Mouse (Mus musculus): Measurements from ENCODE around the gene Chmp1a. TPM values are rescaled to one million over a fixed set of nuclear protein-coding genes. Genes with fewer than 3 reads are reported as not detected.
"Not testable (repeated sequence)": the region's sequence is repeated elsewhere in the genome, so short reads cannot be mapped to it uniquely, and the experiment has no call there.

Gene Chmp1a
- total and polyA plus RNA-seq, 2 experiments from 2014 or later: 94.3 to 131 TPM

DNA sequence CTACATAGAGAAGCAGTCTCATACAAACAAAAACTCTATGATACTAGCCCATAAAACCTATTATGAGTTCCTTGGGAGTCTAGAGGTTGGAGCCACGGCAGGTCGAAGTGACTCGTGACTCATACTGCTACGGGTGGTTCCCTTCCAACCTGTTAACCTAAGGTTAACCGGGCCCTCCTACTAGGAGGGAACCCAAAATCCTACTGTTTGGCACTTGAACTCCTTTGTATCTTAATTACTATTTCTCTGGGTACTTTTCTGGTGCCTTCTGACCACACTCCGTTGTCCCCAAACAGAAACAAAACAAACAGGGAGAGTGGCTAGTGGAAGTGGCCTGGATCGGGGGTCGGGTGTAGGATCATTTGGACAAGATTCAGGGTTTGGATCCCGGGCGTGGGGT is 687 bp downstream of the Chmp1a start:
- H3K4me2 ChIP-seq (ENCODE audit: low read depth, low read length): peak overlapping the region; percentile 84
- 29% methylated on average over 10 of the region's 10 CpGs for WGBS
- TF ChIP-seq EP300 (IDR thresholded peaks at IDR 0.05; ENCODE audit: low read depth): no peak
- no peak for TF ChIP-seq CTCF (IDR thresholded peaks at IDR 0.05; ENCODE audit: low read depth)
- H3K4me1 ChIP-seq (ENCODE audit: control insufficient read depth, insufficient read depth): peaks cover 31% of the 10 kb centered on the region
- peaks cover 34% of the 10 kb centered on the region for H3K36me3 ChIP-seq (replicated peaks; ENCODE audit: control insufficient read depth, insufficient read depth, low read length)
- ATAC-seq (ENCODE audit: insufficient read depth, low read depth) (no peak), DNase-seq (ENCODE audit: low spot score) (no peak)
- peak overlapping the region; percentile 93 for H3K9ac ChIP-seq (replicated peaks; ENCODE audit: low read depth, low read length)
- no peaks in the 10 kb centered on the region for H3K27me3 ChIP-seq (ENCODE audit: control insufficient read depth, insufficient read depth, low read length)
- H3K27ac ChIP-seq (ENCODE audit: low read depth): no peak overlapping the region; the same call in 1 of the 2 replicates
- peak overlapping the region; percentile 83 for H3K4me3 ChIP-seq (ENCODE audit: low read depth, low read length)
- no peaks in the 10 kb centered on the region for H3K9me3 ChIP-seq (replicated peaks; ENCODE audit: control insufficient read depth, low read length)

DNA sequence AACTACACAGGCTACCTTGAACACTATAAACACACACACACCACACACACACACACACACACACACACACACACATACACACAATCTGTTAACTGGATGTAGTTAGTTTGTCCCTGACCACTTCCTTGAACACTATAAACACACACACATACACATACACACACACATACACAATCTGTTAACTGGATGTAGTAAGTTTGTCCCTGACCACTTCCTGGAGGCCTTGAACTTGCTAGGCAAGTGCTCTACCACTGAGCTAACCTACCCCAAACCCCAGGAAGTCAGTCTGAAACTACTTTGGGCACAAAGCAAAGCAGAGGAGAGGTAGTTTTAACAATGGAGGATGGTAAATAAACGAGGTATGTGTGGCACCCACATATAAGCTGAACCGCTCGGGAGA is 9.0 kb downstream of the Chmp1a start:
- TF ChIP-seq CTCF (IDR thresholded peaks at IDR 0.05; ENCODE audit: low read depth): no peak
- TF ChIP-seq EP300 (IDR thresholded peaks at IDR 0.05; ENCODE audit: low read depth): no peak
- 85% methylated on average over 3 of the region's 3 CpGs for WGBS
- ATAC-seq (ENCODE audit: insufficient read depth, low read depth): no peak

DNA sequence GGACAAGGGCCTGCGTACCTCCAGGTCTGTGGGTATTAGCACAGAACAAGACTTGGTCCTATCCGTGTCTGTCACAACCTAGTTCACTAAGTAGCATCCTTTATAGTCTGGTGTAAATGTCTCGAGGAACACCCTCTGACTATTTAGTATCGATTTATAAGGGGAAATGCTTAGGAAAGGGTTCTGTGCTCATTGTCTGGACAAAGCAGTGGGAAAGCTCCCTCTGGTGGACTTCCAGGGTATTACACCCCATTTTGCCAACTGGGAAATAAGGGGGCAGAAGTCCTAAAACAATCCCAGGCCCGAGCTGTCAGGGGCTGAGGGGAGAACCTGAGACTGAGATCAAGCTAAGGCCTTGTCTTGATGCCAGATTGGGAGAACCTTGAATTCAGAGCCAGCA is 10.3 kb downstream of the Chmp1a start:
- H3K36me3 ChIP-seq (replicated peaks; ENCODE audit: control insufficient read depth, insufficient read depth, low read length): peaks cover 16% of the 10 kb centered on the region
- DNase-seq (ENCODE audit: low spot score) (peak; percentile 45), ATAC-seq (ENCODE audit: insufficient read depth, low read depth) (no peak)

More for the DNA sequence above, 9.0 kb downstream of the Chmp1a start:
- H3K9ac ChIP-seq (replicated peaks; ENCODE audit: low read depth, low read length): no peak overlapping the region
- H3K4me1 ChIP-seq (ENCODE audit: control insufficient read depth, insufficient read depth): no peaks in the 10 kb centered on the region
- H3K9me3 ChIP-seq (replicated peaks; ENCODE audit: control insufficient read depth, low read length): no peaks in the 10 kb centered on the region
- H3K36me3 ChIP-seq (replicated peaks; ENCODE audit: control insufficient read depth, insufficient read depth, low read length): peaks cover 29% of the 10 kb centered on the region
- DNase-seq (ENCODE audit: low spot score): no peak
- H3K4me2 ChIP-seq (ENCODE audit: low read depth, low read length): no peak overlapping the region
- no peak overlapping the region for H3K27ac ChIP-seq (ENCODE audit: low read depth)
- H3K4me3 ChIP-seq (ENCODE audit: low read depth, low read length): no peak overlapping the region
- 0 out of 2 replicates have a peak, but pooled peaks cover 4% of the 10 kb centered on the region for H3K27me3 ChIP-seq (ENCODE audit: control insufficient read depth, insufficient read depth, low read length)

DNA sequence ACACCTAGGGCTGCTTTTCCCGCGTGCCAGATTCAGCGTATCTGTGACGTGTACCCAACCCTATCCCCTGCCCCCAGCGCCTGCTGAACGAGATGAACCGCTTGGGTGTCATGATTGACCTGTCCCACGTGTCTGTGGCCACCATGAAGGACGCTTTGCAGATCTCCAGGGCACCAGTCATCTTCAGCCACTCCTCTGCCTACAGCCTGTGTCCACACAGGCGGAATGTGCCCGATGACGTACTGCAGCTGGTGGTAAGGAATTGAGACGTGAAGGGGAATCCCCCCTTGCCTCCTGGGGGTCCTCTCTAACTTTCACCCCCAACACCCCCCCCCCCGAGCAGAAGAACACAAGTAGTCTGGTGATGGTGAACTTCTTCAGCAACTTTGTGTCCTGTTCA is 12.7 kb downstream of the Chmp1a start:
- 0 out of 2 replicates have a peak, but pooled peaks cover 4% of the 10 kb centered on the region for H3K27me3 ChIP-seq (ENCODE audit: control insufficient read depth, insufficient read depth, low read length)
- 51% methylated on average over 14 of the region's 14 CpGs for WGBS
- no peak overlapping the region for H3K9ac ChIP-seq (replicated peaks; ENCODE audit: low read depth, low read length)
- TF ChIP-seq EP300 (IDR thresholded peaks at IDR 0.05; ENCODE audit: low read depth) (no peak), CTCF (IDR thresholded peaks at IDR 0.05; ENCODE audit: low read depth) (no peak)
- no peaks in the 10 kb centered on the region for H3K36me3 ChIP-seq (replicated peaks; ENCODE audit: control insufficient read depth, insufficient read depth, low read length)
- H3K27ac ChIP-seq (ENCODE audit: low read depth): no peak overlapping the region
- no peaks in the 10 kb centered on the region for H3K9me3 ChIP-seq (replicated peaks; ENCODE audit: control insufficient read depth, low read length)
- DNase-seq (ENCODE audit: low spot score) (no peak), ATAC-seq (ENCODE audit: insufficient read depth, low read depth) (no peak)
- H3K4me1 ChIP-seq (ENCODE audit: control insufficient read depth, insufficient read depth): no peaks in the 10 kb centered on the region
- H3K4me2 ChIP-seq (ENCODE audit: low read depth, low read length): no peak overlapping the region
- H3K4me3 ChIP-seq (ENCODE audit: low read depth, low read length): no peak overlapping the region

More for the DNA sequence above, 10.3 kb downstream of the Chmp1a start:
- Histone ChIP-seq H3K27me3 (ENCODE audit: control insufficient read depth, insufficient read depth, low read length) (0 out of 2 replicates have a peak, but pooled peaks cover 4% of the 10 kb centered on the region), H3K4me1 (ENCODE audit: control insufficient read depth, insufficient read depth) (no peaks in the 10 kb centered on the region), H3K9me3 (replicated peaks; ENCODE audit: control insufficient read depth, low read length) (no peaks in the 10 kb centered on the region), H3K4me2 (ENCODE audit: low read depth, low read length) (no peak overlapping the region), H3K27ac (ENCODE audit: low read depth) (no peak overlapping the region), H3K9ac (replicated peaks; ENCODE audit: low read depth, low read length) (no peak overlapping the region), H3K4me3 (ENCODE audit: low read depth, low read length) (no peak overlapping the region)
- WGBS: 25% methylated on average over 5 of the region's 5 CpGs
- TF ChIP-seq EP300 (IDR thresholded peaks at IDR 0.05; ENCODE audit: low read depth): no peak
- TF ChIP-seq CTCF (IDR thresholded peaks at IDR 0.05; ENCODE audit: low read depth): peak; percentile 91

DNA sequence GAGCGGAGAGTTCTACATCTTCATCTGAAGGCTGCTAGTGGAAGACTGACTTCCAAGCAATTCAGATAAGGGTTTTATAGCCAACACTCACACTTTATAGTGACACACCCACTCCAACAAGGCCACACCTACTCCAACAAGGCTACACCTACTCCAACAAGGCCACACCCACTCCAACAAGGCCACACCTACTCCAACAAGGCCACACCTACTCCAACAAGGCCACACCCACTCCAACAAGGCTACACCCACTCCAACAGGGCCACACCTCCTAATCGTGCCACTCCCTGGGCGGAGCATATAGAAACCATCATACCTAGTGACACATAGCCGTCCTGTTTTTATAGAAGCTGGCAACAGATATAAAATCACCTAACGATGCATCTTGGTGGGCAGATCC is 15.5 kb downstream of the Chmp1a start:
- H3K9me3 ChIP-seq (replicated peaks; ENCODE audit: control insufficient read depth, low read length); H3K4me1 ChIP-seq (ENCODE audit: control insufficient read depth, insufficient read depth); H3K4me3 ChIP-seq (ENCODE audit: low read depth, low read length); H3K27ac ChIP-seq (ENCODE audit: low read depth); H3K27me3 ChIP-seq (ENCODE audit: control insufficient read depth, insufficient read depth, low read length); H3K9ac ChIP-seq (replicated peaks; ENCODE audit: low read depth, low read length); ATAC-seq (ENCODE audit: insufficient read depth, low read depth); H3K36me3 ChIP-seq (replicated peaks; ENCODE audit: control insufficient read depth, insufficient read depth, low read length); H3K4me2 ChIP-seq (ENCODE audit: low read depth, low read length); DNase-seq (ENCODE audit: low spot score): not testable (repeated sequence)
- 72% methylated on average over 5 of the region's 5 CpGs for WGBS

DNA sequence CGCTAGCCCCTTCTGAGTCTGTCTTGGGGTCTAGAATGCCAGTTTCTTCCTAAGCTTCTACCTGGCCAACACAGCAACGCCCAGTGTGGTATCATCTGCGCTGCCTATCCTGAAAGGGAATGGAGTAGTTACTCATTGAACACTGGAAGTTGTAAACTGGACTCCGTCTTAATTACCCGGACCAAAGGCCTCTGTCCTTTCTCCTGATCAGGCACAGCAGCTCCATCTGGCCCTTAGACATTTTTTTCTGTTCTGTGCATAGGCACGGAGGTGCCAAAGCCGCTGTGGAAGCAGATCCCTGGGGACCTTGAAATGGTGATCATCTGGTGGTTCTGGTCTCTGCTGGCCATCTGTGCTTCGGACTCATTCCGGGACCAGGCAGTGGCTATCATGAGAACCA is 18.8 kb downstream of the Chmp1a start:
- TF ChIP-seq CTCF (IDR thresholded peaks at IDR 0.05; ENCODE audit: low read depth) (no peak), EP300 (IDR thresholded peaks at IDR 0.05; ENCODE audit: low read depth) (no peak)
- no peaks in the 10 kb centered on the region for H3K27me3 ChIP-seq (ENCODE audit: control insufficient read depth, insufficient read depth, low read length)
- no peak overlapping the region for H3K9ac ChIP-seq (replicated peaks; ENCODE audit: low read depth, low read length)
- ATAC-seq (ENCODE audit: insufficient read depth, low read depth) (no peak), DNase-seq (ENCODE audit: low spot score) (no peak)
- no peak overlapping the region for H3K4me2 ChIP-seq (ENCODE audit: low read depth, low read length)
- no peaks in the 10 kb centered on the region for H3K4me1 ChIP-seq (ENCODE audit: control insufficient read depth, insufficient read depth)
- WGBS: 86% methylated on average over 9 of the region's 9 CpGs
- H3K4me3 ChIP-seq (ENCODE audit: low read depth, low read length): no peak overlapping the region
- no peaks in the 10 kb centered on the region for H3K9me3 ChIP-seq (replicated peaks; ENCODE audit: control insufficient read depth, low read length)
- H3K27ac ChIP-seq (ENCODE audit: low read depth): no peak overlapping the region
- no peaks in the 10 kb centered on the region for H3K36me3 ChIP-seq (replicated peaks; ENCODE audit: control insufficient read depth, insufficient read depth, low read length)
